Mouse (Mus musculus): ENCODE results near the gene Rtl10.

- TF ChIP-seq CTCF (IDR thresholded peaks at IDR 0.05; ENCODE audit: borderline replicate concordance, extremely low read depth, insufficient read depth, insufficient read length), result no peak
- no peak for TF ChIP-seq POLR2A (IDR thresholded peaks at IDR 0.05; ENCODE audit: borderline replicate concordance, extremely low read depth, insufficient read depth, insufficient read length, poor library complexity, severe bottlenecking)
These were observed 16.3 kb upstream of the Rtl10 start for GRCm38 (mm10) chr16:18482431-18482830.

Measured in brain, embryonic 14.5 days (tissue).